ENCODE assay signal across 8 mouse cellular contexts in genomic region chr5:125158232-125158961, GRCm38 (mm10). TPM values are rescaled to one million over a fixed set of nuclear protein-coding genes. Genes with fewer than 3 reads are reported as not detected.
DNase-seq lines count a peak whose midpoint lies in the region; ATAC-seq and TF ChIP-seq lines count a peak whose summit lies in the region.

No protein-coding gene starts in this region.

- no peaks in the 10 kb centered on the region for H3K9me3 ChIP-seq in heart, postnatal 0 days (replicated peaks; ENCODE audit: control insufficient read depth, low read length)
- no peaks in the 10 kb centered on the region for H3K9me3 ChIP-seq in limb, embryonic 12.5 days
- no peaks in the 10 kb centered on the region for H3K9me3 ChIP-seq in midbrain, postnatal 0 days (ENCODE audit: low read length)

- no peak overlapping the region for H3K4me3 ChIP-seq in layer of hippocampus, adult 2 months
- peak overlapping the region; percentile 8; the same call in 1 of the 2 replicates for H3K4me3 ChIP-seq in heart, postnatal 0 days (ENCODE audit: low read depth, low read length)
- peak overlapping the region; percentile 12 for H3K4me3 ChIP-seq in limb, embryonic 12.5 days (replicated peaks)
- no peak overlapping the region for H3K4me3 ChIP-seq in midbrain, postnatal 0 days (ENCODE audit: low read depth, low read length)

- no peaks in the 10 kb centered on the region for H3K36me3 ChIP-seq in heart, postnatal 0 days (replicated peaks; ENCODE audit: control insufficient read depth, insufficient read depth, low read length)
- H3K36me3 ChIP-seq in limb, embryonic 12.5 days = peaks cover 6% of the 10 kb centered on the region; the same call in 1 of the 2 replicates
- H3K36me3 ChIP-seq in midbrain, postnatal 0 days (ENCODE audit: insufficient read depth, low read length) = no peaks in the 10 kb centered on the region

- H3K4me1 ChIP-seq in heart, postnatal 0 days (ENCODE audit: control insufficient read depth, insufficient read depth) = peaks cover 73% of the 10 kb centered on the region
- peaks cover 98% of the 10 kb centered on the region for H3K4me1 ChIP-seq in limb, embryonic 12.5 days (replicated peaks)
- peaks cover 66% of the 10 kb centered on the region for H3K4me1 ChIP-seq in midbrain, postnatal 0 days (ENCODE audit: insufficient read depth, low read length)

- no peaks in the 10 kb centered on the region for H3K27me3 ChIP-seq in heart, postnatal 0 days (ENCODE audit: control insufficient read depth, insufficient read depth, low read length)
- H3K27me3 ChIP-seq in limb, embryonic 12.5 days = no peaks in the 10 kb centered on the region
- no peaks in the 10 kb centered on the region for H3K27me3 ChIP-seq in midbrain, postnatal 0 days (ENCODE audit: insufficient read depth, low read length)

- 27% methylated on average over 21 of the region's 21 CpGs for WGBS in heart, postnatal 0 days
- 8% methylated on average over 21 of the region's 21 CpGs for WGBS in limb, embryonic 12.5 days
- 17% methylated on average over 21 of the region's 21 CpGs for WGBS in midbrain, postnatal 0 days

- H3K4me2 ChIP-seq in heart, postnatal 0 days (ENCODE audit: low read depth, low read length) = peak overlapping the region; percentile 30
- H3K4me2 ChIP-seq in limb, embryonic 12.5 days = peak overlapping the region; percentile 53
- peak overlapping the region; percentile 28; the same call in 1 of the 2 replicates for H3K4me2 ChIP-seq in midbrain, postnatal 0 days (ENCODE audit: low read depth, low read length, poor library complexity, severe bottlenecking)

- no peak for TF ChIP-seq CTCF in layer of hippocampus, adult 2 months (conservative IDR thresholded peaks at IDR 0.05)
- TF ChIP-seq CTCF in heart, postnatal 0 days (IDR thresholded peaks at IDR 0.05; ENCODE audit: low read depth) = no peak
- no peak for TF ChIP-seq CTCF in midbrain, postnatal 0 days (IDR thresholded peaks at IDR 0.05)

- peak; percentile 5; the same call in 1 of the 2 replicates for ATAC-seq in heart, postnatal 0 days (ENCODE audit: insufficient read depth, low read depth)
- ATAC-seq in limb, embryonic 12.5 days (ENCODE audit: insufficient number of reproducible peaks, insufficient read depth, low FRiP score, low TSS enrichment, low read depth) = peak; percentile 2
- ATAC-seq in midbrain, postnatal 0 days (ENCODE audit: low FRiP score) = peak; percentile 20; the same call in 1 of the 2 replicates

- TF ChIP-seq EP300 in heart, postnatal 0 days (IDR thresholded peaks at IDR 0.05; ENCODE audit: low read depth) = no peak

- H3K27ac ChIP-seq in layer of hippocampus, adult 2 months = peak overlapping the region; percentile 81
- H3K27ac ChIP-seq in heart, postnatal 0 days (ENCODE audit: low read depth) = peak overlapping the region; percentile 40
- H3K27ac ChIP-seq in limb, embryonic 12.5 days = peak overlapping the region; percentile 88
- H3K27ac ChIP-seq in midbrain, postnatal 0 days (ENCODE audit: low read depth, low read length) = peak overlapping the region; percentile 73

- no peak for DNase-seq in layer of hippocampus, adult 2 months (ENCODE audit: low spot score in 2 of 2)
- no peak for DNase-seq in layer of hippocampus, adult 9-11 months
- peak; percentile 80 for DNase-seq in embryo, embryonic 11 days
- DNase-seq in heart, postnatal 0 days (ENCODE audit: low spot score) = no peak
- DNase-seq in midbrain, postnatal 0 days (ENCODE audit: low spot score) = no peak
- DNase-seq in thymus, postnatal 25 days = peak; percentile 54
- no peak for DNase-seq in right cerebral cortex, postnatal 4 days

- no peak overlapping the region for H3K9ac ChIP-seq in heart, postnatal 0 days (replicated peaks; ENCODE audit: low read depth, low read length)
- peak overlapping the region; percentile 27; the same call in 1 of the 2 replicates for H3K9ac ChIP-seq in limb, embryonic 12.5 days (replicated peaks)
- peak overlapping the region; percentile 46 for H3K9ac ChIP-seq in midbrain, postnatal 0 days (replicated peaks; ENCODE audit: low read length, poor library complexity, severe bottlenecking)

RNA-seq across cellular contexts. Expression of gene Ncor2, which starts 20.6 kb away (rescaled TPM):
- total RNA-seq in layer of hippocampus, adult 2 months (2021) = 100 to 1,000 TPM; 285 to 307 TPM
- total RNA-seq in heart, postnatal 0 days (2014; rRNA removed; ENCODE audit: low replicate concordance) = 21.6 and 73.8 TPM in 2 replicates
- 14.3 and 15.5 TPM in 2 replicates for polyA plus RNA-seq in heart, postnatal 0 days (2015; fragmentation: Nextera tagmentation; extraction: Ambion mirVana)
- 27.2 and 29.4 TPM in 2 replicates for polyA plus RNA-seq in limb, embryonic 12.5 days (2016; fragmentation: Nextera tagmentation; extraction: Ambion mirVana)
- total RNA-seq in midbrain, postnatal 0 days (2014; rRNA removed) = 22.8 and 37.8 TPM in 2 replicates
- 15.5 and 17.8 TPM in 2 replicates for polyA plus RNA-seq in midbrain, postnatal 0 days (2015; fragmentation: Nextera tagmentation; extraction: Ambion mirVana)

Comparison
In these comparisons a context has a peak if more than half of its experiments do, and no peak if none do; other contexts are left out.
1. DNase-seq: peak in embryo, embryonic 11 days (single experiment) and thymus, postnatal 25 days (single experiment); none in layer of hippocampus, adult 2 months (0 of 2), layer of hippocampus, adult 9-11 months (single experiment), heart, postnatal 0 days (single experiment), midbrain, postnatal 0 days (single experiment) and right cerebral cortex, postnatal 4 days (single experiment).
2. H3K4me3 ChIP-seq: peak in heart, postnatal 0 days (single experiment) and limb, embryonic 12.5 days (single experiment); none in layer of hippocampus, adult 2 months (single experiment) and midbrain, postnatal 0 days (single experiment).
3. Peak in every context shown above with its lines, with median percentiles within 50 percentile points of each other: H3K27ac ChIP-seq, ATAC-seq and H3K4me2 ChIP-seq.